Mouse (Mus musculus): ENCODE results near the gene Tmed8. TPM values are rescaled to one million over a fixed set of nuclear protein-coding genes. Genes with fewer than 3 reads are reported as not detected.

The Tmed8 gene
- polyA plus RNA-seq, 1 experiment: 9.6 TPM

DNA sequence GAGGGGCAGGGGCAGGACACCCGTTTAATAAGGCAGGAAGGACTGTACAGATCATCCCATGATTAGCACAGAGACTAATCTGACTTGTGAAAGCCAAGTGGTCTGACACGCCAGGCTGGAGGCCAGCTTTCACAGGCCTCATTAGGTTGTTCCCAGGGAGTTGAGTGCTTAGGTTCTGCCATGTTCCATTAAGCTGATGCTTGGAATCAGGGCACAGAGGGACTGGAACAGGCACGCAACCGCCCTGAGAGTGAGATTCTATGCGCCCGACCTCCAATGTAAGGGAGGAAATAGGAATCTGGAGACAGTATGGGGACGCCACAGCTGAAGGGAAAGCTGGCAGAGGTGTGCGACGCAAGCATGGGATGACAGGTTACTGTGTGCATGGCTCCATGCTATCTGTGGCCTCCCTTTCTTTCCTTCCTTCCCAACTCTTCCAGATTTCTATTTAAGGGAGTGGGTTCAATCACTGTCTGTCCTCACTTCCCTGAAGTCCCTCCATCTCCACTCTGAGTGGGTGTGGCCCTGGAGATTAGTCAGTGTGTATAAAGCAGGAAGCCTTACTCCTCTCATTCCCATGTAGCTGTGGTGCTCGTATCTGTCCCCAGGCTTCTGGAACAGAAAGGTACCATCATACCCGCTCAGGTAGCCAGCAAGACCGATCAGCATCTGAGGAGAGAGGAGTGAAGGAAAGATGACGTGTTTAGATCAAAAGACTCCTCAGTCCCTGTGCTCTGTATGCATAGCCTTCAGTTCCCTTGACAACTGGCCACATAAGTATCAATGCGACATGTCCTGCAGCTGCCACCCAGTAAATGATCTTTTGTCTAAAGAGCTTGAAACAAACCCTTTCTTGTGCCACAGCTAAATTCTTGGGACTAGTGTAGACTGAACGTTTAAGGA, 62.6 kb downstream of the Tmed8 start:
- WGBS: 96% methylated on average over 15 of the region's 15 CpGs
- Histone ChIP-seq H3K27me3 (ENCODE audit: control insufficient read depth, insufficient read depth, low read length) (no peaks in the 10 kb centered on the region), H3K27ac (ENCODE audit: control insufficient read depth, insufficient read depth, low read length) (no peak overlapping the region), H3K4me1 (replicated peaks; ENCODE audit: control insufficient read depth, insufficient read depth, low read length) (no peaks in the 10 kb centered on the region), H3K4me3 (ENCODE audit: control insufficient read depth, insufficient read depth, low read length) (no peak overlapping the region), H3K36me3 (ENCODE audit: control insufficient read depth, insufficient read depth, low read length) (no peaks in the 10 kb centered on the region)
- TF ChIP-seq POLR2A (IDR thresholded peaks at IDR 0.05; ENCODE audit: control insufficient read depth, extremely low read depth, insufficient read depth, low read length, poor library complexity) (no peak), CTCF (IDR thresholded peaks at IDR 0.05; ENCODE audit: borderline replicate concordance, control insufficient read depth, extremely low read depth, insufficient read depth, low read length, poor library complexity) (no peak)
- no peak for DNase-seq

GRCm38 (mm10) chr12:87132784-87133183, 67.5 kb downstream of the Tmed8 start:
- Histone ChIP-seq H3K36me3 (ENCODE audit: control insufficient read depth, insufficient read depth, low read length) (no peaks in the 10 kb centered on the region), H3K27me3 (ENCODE audit: control insufficient read depth, insufficient read depth, low read length) (no peaks in the 10 kb centered on the region), H3K27ac (ENCODE audit: control insufficient read depth, insufficient read depth, low read length) (no peak overlapping the region), H3K4me3 (ENCODE audit: control insufficient read depth, insufficient read depth, low read length) (no peak overlapping the region), H3K4me1 (replicated peaks; ENCODE audit: control insufficient read depth, insufficient read depth, low read length) (no peaks in the 10 kb centered on the region)
- no peak for DNase-seq
- TF ChIP-seq CTCF (IDR thresholded peaks at IDR 0.05; ENCODE audit: borderline replicate concordance, control insufficient read depth, extremely low read depth, insufficient read depth, low read length, poor library complexity) (no peak), POLR2A (IDR thresholded peaks at IDR 0.05; ENCODE audit: control insufficient read depth, extremely low read depth, insufficient read depth, low read length, poor library complexity) (no peak)
- 98% methylated on average over 9 of the region's 9 CpGs for WGBS

GRCm38 (mm10) chr12:87132210-87132609, 68.0 kb downstream of the Tmed8 start:
- Histone ChIP-seq H3K36me3 (ENCODE audit: control insufficient read depth, insufficient read depth, low read length) (no peaks in the 10 kb centered on the region), H3K27me3 (ENCODE audit: control insufficient read depth, insufficient read depth, low read length) (no peaks in the 10 kb centered on the region), H3K4me1 (replicated peaks; ENCODE audit: control insufficient read depth, insufficient read depth, low read length) (no peaks in the 10 kb centered on the region), H3K4me3 (ENCODE audit: control insufficient read depth, insufficient read depth, low read length) (no peak overlapping the region), H3K27ac (ENCODE audit: control insufficient read depth, insufficient read depth, low read length) (no peak overlapping the region)
- DNase-seq: no peak
- TF ChIP-seq CTCF (IDR thresholded peaks at IDR 0.05; ENCODE audit: borderline replicate concordance, control insufficient read depth, extremely low read depth, insufficient read depth, low read length, poor library complexity) (no peak), POLR2A (IDR thresholded peaks at IDR 0.05; ENCODE audit: control insufficient read depth, extremely low read depth, insufficient read depth, low read length, poor library complexity) (no peak)
- WGBS: 92% methylated on average over 6 of the region's 6 CpGs

DNA sequence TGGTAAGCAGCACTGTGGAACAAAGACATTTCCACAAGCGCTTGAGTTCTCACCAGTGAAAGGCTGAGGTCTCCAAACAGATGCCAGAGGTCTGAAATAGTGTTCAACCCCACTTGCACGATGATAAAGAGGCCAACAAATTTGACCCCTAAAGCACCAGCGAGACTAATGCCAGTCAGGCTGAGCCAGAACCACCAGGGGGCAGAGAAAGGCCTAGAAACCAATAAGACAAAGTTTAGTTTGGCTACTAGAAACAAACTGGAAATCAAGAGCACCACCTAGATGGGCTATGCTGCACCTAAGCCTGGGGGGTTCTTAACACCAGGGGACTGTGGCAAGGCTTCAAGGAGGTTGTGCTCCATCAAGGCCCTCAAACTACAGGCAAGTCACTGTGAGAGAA, 68.6 kb downstream of the Tmed8 start:
- peak; percentile 41 for DNase-seq
- no peaks in the 10 kb centered on the region for H3K36me3 ChIP-seq (ENCODE audit: control insufficient read depth, insufficient read depth, low read length)
- TF ChIP-seq CTCF (IDR thresholded peaks at IDR 0.05; ENCODE audit: borderline replicate concordance, control insufficient read depth, extremely low read depth, insufficient read depth, low read length, poor library complexity) (no peak), POLR2A (IDR thresholded peaks at IDR 0.05; ENCODE audit: control insufficient read depth, extremely low read depth, insufficient read depth, low read length, poor library complexity) (no peak)
- no peak overlapping the region for H3K4me3 ChIP-seq (ENCODE audit: control insufficient read depth, insufficient read depth, low read length)
- H3K4me1 ChIP-seq (replicated peaks; ENCODE audit: control insufficient read depth, insufficient read depth, low read length): no peaks in the 10 kb centered on the region
- 76% methylated on average over 3 of the region's 3 CpGs for WGBS
- no peaks in the 10 kb centered on the region for H3K27me3 ChIP-seq (ENCODE audit: control insufficient read depth, insufficient read depth, low read length)
- H3K27ac ChIP-seq (ENCODE audit: control insufficient read depth, insufficient read depth, low read length): no peak overlapping the region

GRCm38 (mm10) chr12:87131181-87131580, 69.1 kb downstream of the Tmed8 start:
- Histone ChIP-seq H3K27ac (ENCODE audit: control insufficient read depth, insufficient read depth, low read length) (no peak overlapping the region), H3K27me3 (ENCODE audit: control insufficient read depth, insufficient read depth, low read length) (no peaks in the 10 kb centered on the region), H3K4me1 (replicated peaks; ENCODE audit: control insufficient read depth, insufficient read depth, low read length) (no peaks in the 10 kb centered on the region), H3K36me3 (ENCODE audit: control insufficient read depth, insufficient read depth, low read length) (no peaks in the 10 kb centered on the region), H3K4me3 (ENCODE audit: control insufficient read depth, insufficient read depth, low read length) (no peak overlapping the region)
- DNase-seq: no peak
- no peak for TF ChIP-seq POLR2A (IDR thresholded peaks at IDR 0.05; ENCODE audit: control insufficient read depth, extremely low read depth, insufficient read depth, low read length, poor library complexity)
- no peak for TF ChIP-seq CTCF (IDR thresholded peaks at IDR 0.05; ENCODE audit: borderline replicate concordance, control insufficient read depth, extremely low read depth, insufficient read depth, low read length, poor library complexity)
- WGBS: 90% methylated on average over 2 of the region's 2 CpGs

- Histone ChIP-seq H3K36me3 (ENCODE audit: control insufficient read depth, insufficient read depth, low read length) (no peaks in the 10 kb centered on the region), H3K4me1 (replicated peaks; ENCODE audit: control insufficient read depth, insufficient read depth, low read length) (no peaks in the 10 kb centered on the region), H3K27me3 (ENCODE audit: control insufficient read depth, insufficient read depth, low read length) (no peaks in the 10 kb centered on the region), H3K4me3 (ENCODE audit: control insufficient read depth, insufficient read depth, low read length) (no peak overlapping the region), H3K27ac (ENCODE audit: control insufficient read depth, insufficient read depth, low read length) (no peak overlapping the region)
- TF ChIP-seq POLR2A (IDR thresholded peaks at IDR 0.05; ENCODE audit: control insufficient read depth, extremely low read depth, insufficient read depth, low read length, poor library complexity): no peak
- no peak for DNase-seq
- 89% methylated on average over 4 of the region's 4 CpGs for WGBS
Measured at GRCm38 (mm10) chr12:87130224-87130623, 70.0 kb downstream of the Tmed8 start.

All from thymus, adult 2 months (tissue).